Mouse (Mus musculus) forebrain, embryonic 14.5 days (tissue): Measurements from ENCODE around the gene Nmt2. TPM values are rescaled to one million over a fixed set of nuclear protein-coding genes. Genes with fewer than 3 reads are reported as not detected.
A peak's percentile ranks its signal among the peaks of the same experiment; 100 is the strongest.

Experiments used
- ATAC-seq: fragments of 200-750 bp; cut with Nextera tagmentation; 2 replicates; pipeline ENCODE4 v1.8.0; 2017; ENCODE audit warnings: mild to moderate bottlenecking, moderate library complexity
- DNase-seq: peaks from one replicate; pipeline ENCODE4 v3.0.0-alpha.2; 2015; ENCODE audit warnings: low spot score
- H3K27ac ChIP-seq: fragments of 300-500 bp; sonication (generic); 2 replicates; pipeline ENCODE4 v1.5.1; 2014; ENCODE audit warnings: low read depth, mild to moderate bottlenecking, control low read depth, low read length, moderate library complexity
- H3K27me3 ChIP-seq: fragments of 300-500 bp; sonication (generic); replicated peaks from 2 replicates; pipeline ENCODE4 v1.6.1; 2014; ENCODE audit warnings: low read length, control low read depth, mixed read lengths; ENCODE audit not compliant: control insufficient read depth, insufficient read depth
- H3K36me3 ChIP-seq: fragments of 300-500 bp; sonication (generic); 2 replicates; pipeline ENCODE4 v1.6.1; 2014; ENCODE audit warnings: low read length, control low read depth; ENCODE audit not compliant: control insufficient read depth, insufficient read depth
- H3K4me1 ChIP-seq: fragments of 300-500 bp; sonication (generic); 2 replicates; pipeline ENCODE4 v1.6.1; 2014; ENCODE audit warnings: antibody characterized with exemption, low read length, control low read depth; ENCODE audit not compliant: control insufficient read depth, insufficient read depth
- H3K4me2 ChIP-seq: fragments of 300-500 bp; sonication (generic); 2 replicates; pipeline ENCODE4 v1.6.1; 2014; ENCODE audit warnings: mild to moderate bottlenecking, control low read depth, low read length
- H3K4me3 ChIP-seq: fragments of 300-500 bp; sonication (generic); 2 replicates; pipeline ENCODE4 v1.5.1; 2014; ENCODE audit warnings: low read depth, low read length, control low read depth
- H3K9ac ChIP-seq: fragments of 300-500 bp; sonication (generic); 2 replicates; pipeline ENCODE4 v1.6.1; 2014; ENCODE audit warnings: mild to moderate bottlenecking, low read length, control low read depth, moderate library complexity
- H3K9me3 ChIP-seq: fragments of 300-500 bp; sonication (generic); replicated peaks from 2 replicates; pipeline ENCODE4 v1.6.1; 2016; ENCODE audit warnings: low read length, control low read depth, mixed read lengths; ENCODE audit not compliant: control insufficient read depth
- WGBS: fragments of 180-500 bp; shearing (Covaris S2); extraction: QIAGEN DNeasy Blood & Tissue Kit; methylation state at CpG from one replicate; pipeline ENCODE4 v1.1.7; 2014; 5-methylcytosine and 5-hydroxymethylcytosine counted together
- polyA plus RNA-seq: library from polyadenylated mRNA; unstranded; fragments of >200 nt; fragmentation: Nextera tagmentation; extraction: Ambion mirVana; gene quantifications from 2 replicates; pipeline ENCODE4 v1.2.1, GENCODE M21; 2014

Nmt2 gene
- polyA plus RNA-seq, 1 experiment from 2014 or later, result 77.0 TPM

- 0 out of 2 replicates have a peak, but pooled peaks cover 3% of the 10 kb centered on the region for H3K27me3 ChIP-seq
- H3K4me3 ChIP-seq, result no peak overlapping the region
- no peak overlapping the region for H3K4me2 ChIP-seq
- H3K4me1 ChIP-seq, result peaks cover 13% of the 10 kb centered on the region
- no peak overlapping the region for H3K9ac ChIP-seq
- no peaks in the 10 kb centered on the region for H3K9me3 ChIP-seq
- H3K27ac ChIP-seq, result no peak overlapping the region
- H3K36me3 ChIP-seq, result peaks cover 5% of the 10 kb centered on the region; the same call in 1 of the 2 replicates
- ATAC-seq (no peak), DNase-seq (no peak)
- 91% methylated on average over 12 of the region's 12 CpGs for WGBS
Observed at GRCm38 (mm10) chr2:3333761-3334160, 49.7 kb downstream of the Nmt2 start.

- Histone ChIP-seq H3K4me1 (peaks cover 13% of the 10 kb centered on the region), H3K36me3 (no peaks in the 10 kb centered on the region), H3K4me3 (peak within 1 kb of the TSS; percentile 17), H3K9ac (peak within 1 kb of the TSS; percentile 42), H3K9me3 (no peaks in the 10 kb centered on the region), H3K27me3 (0 out of 2 replicates have a peak, but pooled peaks cover 3% of the 10 kb centered on the region), H3K4me2 (peak within 1 kb of the TSS; percentile 57), H3K27ac (no peak within 1 kb of the TSS)
- ATAC-seq, result no peak; the same call in 1 of the 2 replicates
- DNase-seq, result peak; percentile 78
- 3% methylated on average over 20 of the region's 20 CpGs for WGBS
Observed at GRCm38 (mm10) chr2:3335611-3336301, 51.7 kb downstream of the Nmt2 start, which contains the start of gene Acbd7. TSS of gene Acbd7 (plus strand) at chr2:3336168.

GRCm38 (mm10) chr2:3348422-3348821 is 64.4 kb downstream of the Nmt2 start:
- no peak for DNase-seq

GRCm38 (mm10) chr2:3348919-3349318 is 64.9 kb downstream of the Nmt2 start:
- no peak for ATAC-seq
- H3K9me3 ChIP-seq, result no peaks in the 10 kb centered on the region
- no peaks in the 10 kb centered on the region for H3K4me1 ChIP-seq
- WGBS, result 21% methylated on average over 3 of the region's 3 CpGs
- H3K36me3 ChIP-seq, result no peaks in the 10 kb centered on the region
- H3K9ac ChIP-seq, result no peak overlapping the region
- no peak overlapping the region for H3K27ac ChIP-seq
- H3K4me2 ChIP-seq, result no peak overlapping the region
- H3K4me3 ChIP-seq, result no peak overlapping the region
- DNase-seq, result peak; percentile 63
- H3K27me3 ChIP-seq, result no peaks in the 10 kb centered on the region

More at GRCm38 (mm10) chr2:3348422-3348821, 64.4 kb downstream of the Nmt2 start:
- H3K27me3 ChIP-seq, result no peaks in the 10 kb centered on the region
- H3K4me3 ChIP-seq, result no peak overlapping the region
- no peak overlapping the region for H3K9ac ChIP-seq
- no peaks in the 10 kb centered on the region for H3K4me1 ChIP-seq
- H3K4me2 ChIP-seq, result no peak overlapping the region
- H3K27ac ChIP-seq, result no peak overlapping the region
- 79% methylated on average over 4 of the region's 4 CpGs for WGBS
- no peaks in the 10 kb centered on the region for H3K36me3 ChIP-seq
- no peak for ATAC-seq
- no peaks in the 10 kb centered on the region for H3K9me3 ChIP-seq

- no peak for DNase-seq
- no peak overlapping the region for H3K27ac ChIP-seq
- H3K9me3 ChIP-seq, result no peaks in the 10 kb centered on the region
- no peak overlapping the region for H3K4me3 ChIP-seq
- H3K27me3 ChIP-seq, result no peaks in the 10 kb centered on the region
- no peak overlapping the region for H3K9ac ChIP-seq
- no peaks in the 10 kb centered on the region for H3K4me1 ChIP-seq
- no peak for ATAC-seq
- H3K4me2 ChIP-seq, result no peak overlapping the region
- H3K36me3 ChIP-seq, result no peaks in the 10 kb centered on the region
Observed at GRCm38 (mm10) chr2:3353160-3353559, 69.1 kb downstream of the Nmt2 start.

- no peaks in the 10 kb centered on the region for H3K36me3 ChIP-seq
- DNase-seq (no peak), ATAC-seq (no peak)
- H3K4me3 ChIP-seq, result no peak overlapping the region
- no peaks in the 10 kb centered on the region for H3K27me3 ChIP-seq
- no peak overlapping the region for H3K4me2 ChIP-seq
- no peak overlapping the region for H3K9ac ChIP-seq
- WGBS, result 89% methylated on average over 8 of the region's 8 CpGs
- H3K4me1 ChIP-seq, result no peaks in the 10 kb centered on the region
- H3K9me3 ChIP-seq, result no peaks in the 10 kb centered on the region
- no peak overlapping the region for H3K27ac ChIP-seq
Observed at GRCm38 (mm10) chr2:3355793-3356192, 71.8 kb downstream of the Nmt2 start.

GRCm38 (mm10) chr2:3356311-3356710 is 72.3 kb downstream of the Nmt2 start:
- no peaks in the 10 kb centered on the region for H3K4me1 ChIP-seq
- H3K9ac ChIP-seq, result no peak overlapping the region
- ATAC-seq, result no peak
- 81% methylated on average over 3 of the region's 3 CpGs for WGBS
- H3K27me3 ChIP-seq, result no peaks in the 10 kb centered on the region
- no peaks in the 10 kb centered on the region for H3K36me3 ChIP-seq
- H3K27ac ChIP-seq, result no peak overlapping the region
- no peak overlapping the region for H3K4me3 ChIP-seq
- no peak overlapping the region for H3K4me2 ChIP-seq
- no peak for DNase-seq
- no peaks in the 10 kb centered on the region for H3K9me3 ChIP-seq

- Histone ChIP-seq H3K27me3 (no peaks in the 10 kb centered on the region), H3K36me3 (no peaks in the 10 kb centered on the region), H3K9ac (no peak overlapping the region), H3K9me3 (no peaks in the 10 kb centered on the region), H3K4me3 (no peak overlapping the region), H3K27ac (no peak overlapping the region), H3K4me1 (no peaks in the 10 kb centered on the region), H3K4me2 (no peak overlapping the region)
- no peak for ATAC-seq
- 81% methylated on average over 3 of the region's 3 CpGs for WGBS
- DNase-seq, result no peak
Observed at GRCm38 (mm10) chr2:3357887-3358286, 73.9 kb downstream of the Nmt2 start.

GRCm38 (mm10) chr2:3361067-3361466 is 77.1 kb downstream of the Nmt2 start:
- Histone ChIP-seq H3K27me3 (no peaks in the 10 kb centered on the region), H3K27ac (no peak overlapping the region), H3K9ac (no peak overlapping the region), H3K36me3 (no peaks in the 10 kb centered on the region), H3K4me1 (no peaks in the 10 kb centered on the region), H3K4me3 (no peak overlapping the region), H3K4me2 (no peak overlapping the region), H3K9me3 (no peaks in the 10 kb centered on the region)
- DNase-seq, result no peak
- ATAC-seq, result no peak
- 90% methylated on average over 3 of the region's 3 CpGs for WGBS
